Mouse (Mus musculus): ENCODE measurements around the gene Tada3.

The Tada3 gene

DNA sequence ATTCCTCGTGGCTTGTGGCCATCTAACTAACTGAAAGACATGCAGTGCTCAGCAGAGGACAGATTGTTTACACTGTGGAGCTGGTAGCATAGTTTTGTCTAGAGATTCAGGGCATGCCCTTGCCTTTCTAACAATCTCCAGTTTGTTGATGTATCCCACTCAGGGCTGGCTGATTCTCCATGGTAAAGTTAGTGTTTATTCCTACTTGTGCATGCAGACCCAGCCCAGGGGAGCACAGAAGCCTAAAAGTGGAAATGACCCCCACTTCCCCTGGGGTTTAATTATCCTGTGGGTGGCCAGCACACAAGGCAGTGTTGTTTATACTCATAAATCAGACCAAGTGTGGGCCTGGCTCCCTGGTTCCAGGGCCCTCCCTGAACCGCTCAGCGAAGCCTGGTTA lies 8.3 kb upstream of the Tada3 start:
- no peak for DNase-seq (ENCODE audit: low spot score)

DNA sequence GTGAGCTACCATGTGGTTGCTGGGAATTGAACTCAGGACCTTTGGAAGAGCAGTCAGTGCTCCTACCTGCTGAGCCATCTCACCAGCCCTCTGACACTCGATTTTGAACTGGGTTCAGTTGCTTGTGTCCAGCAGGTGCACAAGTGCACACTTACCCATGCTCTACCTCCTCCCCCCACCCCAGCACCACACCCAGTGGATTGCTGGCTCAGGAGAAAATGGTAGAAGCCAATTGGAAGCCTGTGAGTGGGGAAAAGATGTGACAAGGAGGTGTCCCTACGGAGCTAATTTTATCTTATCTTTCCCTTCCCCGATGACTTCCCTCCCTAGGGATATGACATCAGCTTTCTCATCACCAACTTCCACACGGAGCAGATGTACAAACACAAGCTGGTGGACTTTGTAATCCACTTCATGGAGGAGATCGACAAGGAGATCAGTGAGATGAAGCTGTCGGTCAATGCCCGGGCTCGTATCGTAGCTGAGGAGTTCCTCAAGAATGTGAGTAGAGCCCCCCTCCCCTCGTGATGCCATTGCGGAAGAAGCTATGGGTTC lies 7.6 kb upstream of the Tada3 start:
- DNase-seq (ENCODE audit: low spot score) = no peak

DNA sequence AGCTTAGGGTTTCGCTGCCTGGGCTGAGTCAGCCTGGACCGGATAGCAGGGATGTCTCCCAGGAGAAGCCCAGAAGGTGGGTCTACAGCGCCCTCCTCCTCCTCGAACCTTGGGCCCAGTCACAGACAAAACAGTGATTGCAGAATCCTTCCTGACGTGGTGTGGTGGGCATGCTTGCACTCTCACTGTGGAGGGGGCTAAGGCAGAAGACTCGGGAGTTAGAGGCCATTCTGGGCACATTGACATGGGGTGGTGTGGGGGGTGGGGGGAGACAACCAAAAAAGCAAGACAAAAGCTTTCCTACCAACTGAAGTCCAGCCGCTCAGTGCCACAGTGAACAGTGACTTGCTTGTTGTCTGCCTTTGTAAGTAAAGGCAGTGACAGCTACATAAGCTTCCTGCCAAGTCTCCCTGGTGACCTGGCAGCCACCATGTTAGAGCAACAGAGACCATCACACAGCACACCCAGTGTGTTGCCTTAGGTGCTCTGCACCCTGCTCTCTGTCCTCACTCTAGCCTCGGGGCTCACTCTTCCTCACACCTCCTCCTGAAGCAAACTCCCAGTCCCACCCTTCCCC lies 6.8 kb upstream of the Tada3 start:
- no peak for DNase-seq (ENCODE audit: low spot score)

DNA sequence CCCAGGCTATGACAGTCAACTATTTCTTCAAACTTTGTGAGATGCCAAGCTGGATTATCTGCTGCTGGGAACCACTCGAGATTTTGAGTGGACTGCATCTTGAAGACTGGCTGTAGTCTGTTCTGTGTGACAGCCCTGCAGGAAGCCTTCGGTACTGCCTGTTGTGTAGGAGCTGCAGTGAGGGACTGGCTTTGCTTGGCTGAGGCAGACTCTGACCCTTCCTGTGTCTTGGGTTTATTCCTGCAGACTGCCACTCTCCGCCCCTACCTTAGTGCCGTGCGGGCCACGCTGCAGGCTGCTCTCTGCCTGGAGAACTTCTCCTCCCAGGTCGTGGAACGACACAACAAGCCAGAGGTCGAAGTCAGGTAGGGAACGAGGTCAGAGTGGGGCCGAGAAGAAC lies 2.8 kb upstream of the Tada3 start:
- no peak for DNase-seq (ENCODE audit: low spot score)

DNA sequence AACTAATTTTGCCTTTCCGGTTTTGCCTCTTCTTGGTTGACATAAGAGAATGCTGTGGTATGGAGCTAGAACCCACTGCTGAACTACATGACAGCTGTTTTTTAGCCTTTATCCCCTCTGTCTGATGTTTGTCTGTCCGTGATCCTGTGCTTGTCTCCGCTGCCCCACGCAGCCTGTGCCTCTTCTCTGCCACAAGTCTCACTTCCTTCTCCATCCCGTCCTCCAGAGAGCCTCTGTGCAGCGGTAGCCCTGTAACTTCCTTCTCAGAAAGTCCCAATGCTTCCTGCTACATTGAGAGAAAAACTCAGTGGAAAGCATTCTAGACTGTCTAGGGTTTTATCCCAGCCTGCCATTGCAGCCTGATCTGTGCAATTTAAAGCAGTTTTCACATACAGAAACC lies 1.6 kb upstream of the Tada3 start:
- DNase-seq (ENCODE audit: low spot score) = no peak

DNA sequence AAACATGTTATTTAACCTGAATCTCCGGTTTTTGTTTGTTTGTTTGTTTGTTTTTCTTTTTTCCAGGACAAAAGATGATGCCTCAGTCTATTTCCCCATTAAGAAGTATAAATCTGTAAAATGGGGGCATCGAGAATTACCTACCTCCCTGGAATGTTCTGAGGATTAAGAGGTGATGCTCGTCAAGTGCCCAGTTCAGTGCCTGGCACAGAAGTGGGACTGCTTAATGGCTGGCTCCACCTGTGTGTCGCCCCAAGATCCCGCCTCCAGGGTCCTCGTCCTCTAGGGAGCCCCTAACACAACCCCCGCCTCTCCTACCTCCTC lies 549 bp downstream of the Tada3 start:
- DNase-seq (ENCODE audit: low spot score) = no peak

DNA sequence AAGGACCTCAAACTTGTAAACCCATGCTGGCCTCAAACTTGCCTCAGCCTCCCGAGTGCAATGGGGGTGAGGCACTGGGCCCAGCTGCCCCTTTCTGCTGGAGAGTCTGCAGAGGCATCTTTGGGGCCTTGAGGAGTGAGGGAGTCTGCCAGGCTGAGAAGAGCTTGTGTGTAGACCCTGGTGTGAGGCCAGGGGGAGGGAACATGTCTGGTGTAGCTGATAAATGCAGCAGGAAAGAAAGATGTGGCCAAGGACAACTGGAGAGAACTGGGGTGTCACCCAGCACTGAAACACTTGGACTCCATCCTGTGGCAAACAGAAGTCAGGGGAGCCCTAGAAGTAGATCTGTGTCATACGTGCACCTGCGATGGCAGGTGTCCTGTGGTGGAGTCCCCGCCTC lies 4.2 kb downstream of the Tada3 start:
- DNase-seq (ENCODE audit: low spot score) = no peak

DNA sequence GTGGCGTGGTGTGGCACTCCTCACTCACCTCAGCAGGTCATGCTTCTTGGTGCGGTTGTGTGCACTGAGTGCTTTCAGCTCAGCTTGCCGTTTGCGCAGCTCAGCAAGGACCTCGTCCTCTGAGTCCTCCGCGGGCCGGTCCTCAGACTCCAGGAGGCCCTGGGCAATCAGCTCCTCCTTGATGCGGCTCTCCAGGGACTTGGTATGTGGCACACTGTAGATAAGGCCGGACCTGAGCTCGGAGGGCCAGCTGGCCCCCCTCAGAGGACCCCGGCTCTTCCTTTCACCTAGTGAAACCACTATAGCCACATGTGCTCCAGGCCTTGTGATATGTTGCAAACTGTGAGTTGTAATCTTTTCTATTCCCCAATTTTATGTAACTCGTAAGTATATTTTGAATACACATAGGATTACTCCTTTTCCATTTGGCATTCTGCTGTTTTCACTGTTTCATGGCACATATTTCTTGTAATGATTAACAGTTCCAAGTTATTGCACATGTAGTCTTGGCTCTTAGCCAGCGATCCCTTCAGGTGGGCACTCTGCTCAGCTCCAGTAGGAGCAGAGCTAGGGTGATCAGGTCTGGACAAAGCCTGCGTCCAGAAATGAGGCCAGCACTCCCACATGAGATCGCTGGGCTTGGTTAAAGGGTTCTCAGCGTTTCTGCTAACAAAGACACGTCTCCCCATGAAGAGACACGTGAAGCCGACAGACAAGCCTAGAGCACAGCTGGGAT lies 7.3 kb downstream of the Tada3 start:
- no peak for DNase-seq (ENCODE audit: low spot score)

DNA sequence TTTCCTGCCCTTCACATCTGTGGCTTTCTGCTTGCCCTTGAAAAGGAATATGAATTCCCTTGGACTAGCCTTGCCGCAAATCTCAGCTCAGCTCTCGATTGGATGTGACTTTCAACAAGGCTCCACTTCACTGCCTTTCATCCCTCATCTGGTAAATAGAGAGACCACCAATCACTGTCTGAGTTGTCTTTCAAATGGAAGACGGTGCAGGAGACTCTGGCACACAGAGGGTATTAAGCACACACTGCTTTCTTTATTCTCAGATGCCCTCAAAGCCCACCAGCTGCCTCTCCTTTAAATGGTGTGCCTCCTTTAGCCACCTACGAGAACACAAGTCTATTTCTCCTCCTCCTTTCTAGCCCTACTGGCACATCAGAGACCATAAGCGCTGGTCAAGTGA lies 9.1 kb downstream of the Tada3 start:
- DNase-seq (ENCODE audit: low spot score) = no peak

DNA sequence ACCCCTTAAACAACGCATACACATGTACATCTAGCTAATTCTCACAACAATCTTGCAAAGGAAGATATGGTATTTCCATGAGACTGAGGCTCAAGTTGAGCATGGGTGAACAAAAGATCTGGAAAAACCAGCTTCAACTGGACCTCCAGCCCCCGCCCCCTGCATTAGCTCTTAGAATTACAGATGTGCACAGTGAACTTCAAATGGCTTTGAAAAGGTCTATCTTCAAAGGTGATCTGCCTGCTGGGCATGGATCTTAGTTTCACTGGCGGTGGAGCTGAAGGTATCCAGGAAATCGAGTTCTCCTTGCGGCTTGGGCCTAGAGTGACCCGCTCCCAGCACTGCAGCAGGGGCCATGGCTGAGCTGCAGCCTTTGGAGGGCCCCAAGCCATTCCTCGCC lies 9.6 kb downstream of the Tada3 start:
- no peak for DNase-seq (ENCODE audit: low spot score)

DNA sequence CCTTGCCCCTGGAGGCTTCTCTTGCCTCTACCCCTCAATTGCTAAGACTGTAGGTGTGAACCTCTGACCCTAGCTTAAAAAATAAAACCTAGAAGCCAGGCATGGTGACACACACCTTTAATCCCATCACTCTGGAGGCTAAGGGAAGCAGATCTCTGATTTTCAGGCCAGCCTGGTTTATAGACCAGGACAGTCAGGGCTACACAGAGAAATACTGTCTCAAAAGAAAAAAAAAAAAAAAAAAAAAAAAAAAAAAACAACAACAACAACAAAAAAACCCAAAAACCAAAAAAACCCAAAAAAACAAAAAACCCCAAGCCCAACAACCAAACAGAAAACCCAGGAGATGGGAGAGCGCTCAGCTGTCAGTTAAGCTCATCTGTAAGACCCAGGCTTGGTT lies 10.1 kb downstream of the Tada3 start:
- DNase-seq (ENCODE audit: low spot score) = no peak

DNA sequence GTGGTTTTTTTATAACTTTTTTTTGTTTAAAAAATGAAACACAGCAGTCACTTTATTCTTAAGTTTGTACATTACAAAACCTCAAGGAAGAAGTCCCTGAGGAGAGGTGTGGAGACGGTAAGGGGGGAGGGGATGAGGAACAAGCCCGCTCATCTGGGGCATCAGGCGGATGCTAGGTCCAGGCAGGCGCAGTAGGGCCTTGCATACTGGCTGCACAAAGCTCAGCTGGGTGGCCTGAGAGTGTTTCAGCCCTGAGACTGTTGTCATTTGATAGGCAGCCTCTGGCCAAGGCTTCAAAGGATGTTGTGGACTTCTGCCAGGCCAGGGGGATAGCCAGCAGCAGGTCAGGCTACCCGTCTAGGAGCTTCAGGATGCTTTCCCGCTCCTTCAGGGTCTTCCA lies 11.0 kb downstream of the Tada3 start:
- no peak for DNase-seq (ENCODE audit: low spot score)

DNA sequence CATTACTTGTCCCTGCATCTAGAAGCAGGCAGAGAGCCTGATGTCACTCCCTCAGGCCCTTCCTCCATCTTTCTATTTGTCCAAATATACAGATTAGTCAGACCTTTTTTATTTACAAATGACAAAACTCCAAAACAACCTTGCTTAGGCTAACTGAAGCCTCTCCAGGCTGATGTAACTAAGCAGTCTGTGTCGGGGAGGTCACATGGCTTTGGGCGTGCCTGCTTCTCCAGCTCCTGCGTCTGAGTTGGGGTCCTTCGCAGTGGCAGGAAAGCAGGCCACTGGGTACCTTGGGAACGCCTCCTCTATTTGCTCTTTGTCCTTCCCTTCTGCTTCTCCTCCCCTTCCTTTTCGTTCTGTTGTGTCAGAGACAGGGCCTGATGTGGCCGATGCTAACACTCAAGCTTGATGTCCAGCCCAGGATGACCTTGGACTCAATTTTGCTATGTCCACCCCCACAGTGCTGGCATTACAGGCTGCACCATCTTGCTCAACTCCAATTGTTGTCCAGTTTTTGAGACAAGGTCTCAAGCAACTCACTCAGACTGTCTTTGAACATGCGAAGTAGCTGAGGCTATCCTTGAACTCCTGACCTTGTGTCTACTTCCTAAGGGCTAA lies 13.1 kb downstream of the Tada3 start:
- DNase-seq (ENCODE audit: low spot score) = no peak

DNA sequence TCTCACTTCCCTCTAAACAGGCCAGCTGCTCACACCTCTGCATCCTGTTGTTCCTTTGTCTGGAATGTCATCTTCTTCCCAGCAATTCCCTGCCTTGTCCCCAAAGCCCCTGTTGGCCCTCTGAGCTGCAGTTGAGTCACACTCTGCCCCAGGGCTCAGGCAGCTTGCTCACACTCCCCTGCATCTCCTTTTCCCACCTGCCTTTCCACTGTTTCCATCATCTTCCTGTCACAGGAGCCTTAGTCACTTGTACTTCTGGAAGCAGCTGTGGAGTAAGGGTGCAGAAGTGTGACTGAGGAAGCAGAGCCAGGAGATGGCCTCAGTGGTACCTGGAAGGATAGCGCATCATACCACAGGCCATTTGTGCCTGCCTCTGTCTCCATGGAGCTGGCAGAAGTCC lies 15.4 kb downstream of the Tada3 start:
- no peak for DNase-seq (ENCODE audit: low spot score)

DNA sequence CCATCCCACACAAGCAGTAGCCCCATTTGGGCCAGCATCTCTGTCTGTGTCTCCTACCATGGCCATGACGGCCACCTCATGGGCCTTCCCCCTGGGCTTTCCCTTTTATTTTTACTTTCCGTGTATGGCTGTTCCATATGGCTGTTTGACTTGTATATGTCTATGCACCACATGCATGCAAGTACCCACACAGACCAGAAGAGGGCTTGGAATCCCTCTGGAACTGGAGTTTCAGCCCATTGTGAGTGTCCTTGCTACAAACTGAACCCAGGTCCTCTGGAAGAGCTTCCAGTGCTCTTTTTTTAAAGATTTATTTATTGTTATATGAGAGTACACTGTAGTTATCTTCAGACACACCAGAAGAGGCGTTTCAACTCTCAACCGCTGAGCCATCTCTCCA lies 16.2 kb downstream of the Tada3 start:
- no peak for DNase-seq (ENCODE audit: low spot score)

DNA sequence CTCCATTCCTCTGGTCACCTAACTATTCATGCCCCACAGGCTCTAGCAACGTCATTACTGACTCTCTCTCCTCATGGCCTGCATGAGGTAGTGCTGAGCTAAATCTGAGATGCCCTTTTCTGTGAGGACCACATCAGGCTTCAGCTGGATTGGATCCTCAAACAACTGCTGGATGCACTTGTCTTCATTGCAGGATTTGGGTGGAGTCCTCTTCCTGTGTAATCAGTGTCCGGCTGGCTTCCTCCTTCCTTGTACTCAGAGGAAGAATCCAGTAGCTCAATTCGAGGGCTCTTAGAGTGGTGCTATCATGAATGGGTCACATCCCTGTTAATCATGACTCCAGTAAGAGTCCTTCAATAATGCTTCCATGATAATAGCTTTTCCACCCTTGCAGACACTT lies 24.0 kb downstream of the Tada3 start:
- no peak for DNase-seq (ENCODE audit: low spot score)

DNA sequence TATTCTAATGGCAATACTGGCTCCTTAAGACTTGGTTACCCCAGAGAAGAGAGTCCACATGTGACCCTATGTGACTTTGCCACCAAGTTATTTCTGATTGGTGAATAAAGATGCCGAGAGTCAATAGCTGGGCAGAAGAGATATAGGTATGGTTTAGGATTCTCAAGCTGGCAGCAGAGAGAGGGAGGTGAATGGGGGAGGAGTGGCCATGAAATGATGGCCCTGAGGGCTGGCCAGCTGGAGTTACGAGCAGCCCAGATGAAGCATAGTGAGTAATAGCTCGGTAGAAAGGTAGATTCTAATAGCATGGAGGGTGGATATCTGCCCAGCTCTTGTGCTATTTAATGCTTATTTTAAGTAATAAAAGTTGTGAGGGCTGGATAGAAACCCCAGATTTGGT lies 24.9 kb downstream of the Tada3 start:
- DNase-seq (ENCODE audit: low spot score) = no peak

DNA sequence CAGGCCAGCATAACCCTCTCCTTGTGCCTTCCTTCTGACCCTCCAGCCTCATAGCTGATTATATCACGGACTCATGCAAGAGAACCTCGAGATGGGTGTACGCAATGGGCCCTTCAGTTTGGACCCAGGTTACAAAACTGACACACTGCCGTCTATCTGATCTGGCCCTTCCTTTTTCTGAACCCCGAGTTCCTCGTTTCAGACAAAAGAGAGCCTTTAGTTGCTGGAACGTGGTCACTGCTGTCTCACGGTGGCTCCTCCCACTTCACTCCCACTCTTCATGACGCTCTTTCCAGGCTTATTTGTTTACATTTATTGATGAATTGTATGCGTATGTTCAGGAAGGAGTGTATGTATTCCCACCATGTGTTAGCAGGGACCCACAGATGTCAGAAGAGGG lies 26.0 kb downstream of the Tada3 start:
- DNase-seq (ENCODE audit: low spot score) = no peak

DNA sequence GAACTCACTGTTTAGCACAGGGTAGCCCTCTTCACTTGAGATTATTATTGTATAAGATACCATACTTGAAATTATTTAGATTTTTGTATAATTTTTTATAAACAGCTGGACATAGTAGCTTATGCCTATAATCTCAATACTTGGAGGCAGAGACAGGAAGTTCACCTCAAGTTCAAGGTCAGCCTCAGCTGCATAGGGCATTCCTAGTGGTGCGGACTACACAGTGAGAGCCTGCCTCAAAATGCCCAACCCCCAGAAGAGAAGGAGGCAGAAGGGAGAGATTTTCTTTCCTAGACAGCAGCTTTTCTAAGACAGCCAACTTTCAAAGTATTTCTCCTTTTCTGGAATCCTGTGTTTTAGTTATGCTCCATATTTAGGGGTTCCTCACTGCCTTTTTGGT lies 26.5 kb downstream of the Tada3 start:
- no peak for DNase-seq (ENCODE audit: low spot score)

DNA sequence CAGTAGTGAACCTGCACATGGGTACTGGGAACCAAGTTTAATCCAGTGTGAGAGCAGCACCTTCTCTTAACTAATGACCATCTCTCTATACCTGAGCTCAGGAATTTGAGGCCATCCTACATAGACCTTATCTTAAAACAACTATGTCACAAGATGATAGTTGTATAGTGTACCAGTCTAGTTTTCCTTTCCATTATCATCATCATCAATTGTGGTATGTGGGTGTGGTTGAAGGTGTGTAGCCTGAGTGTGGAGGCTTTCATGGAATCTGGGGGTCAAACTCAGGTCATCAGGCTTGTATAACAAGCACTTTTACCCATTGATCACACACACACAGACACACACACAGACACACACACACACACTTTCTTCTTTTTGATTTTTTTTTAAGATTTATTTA lies 27.1 kb downstream of the Tada3 start:
- no peak for DNase-seq (ENCODE audit: low spot score)

DNA sequence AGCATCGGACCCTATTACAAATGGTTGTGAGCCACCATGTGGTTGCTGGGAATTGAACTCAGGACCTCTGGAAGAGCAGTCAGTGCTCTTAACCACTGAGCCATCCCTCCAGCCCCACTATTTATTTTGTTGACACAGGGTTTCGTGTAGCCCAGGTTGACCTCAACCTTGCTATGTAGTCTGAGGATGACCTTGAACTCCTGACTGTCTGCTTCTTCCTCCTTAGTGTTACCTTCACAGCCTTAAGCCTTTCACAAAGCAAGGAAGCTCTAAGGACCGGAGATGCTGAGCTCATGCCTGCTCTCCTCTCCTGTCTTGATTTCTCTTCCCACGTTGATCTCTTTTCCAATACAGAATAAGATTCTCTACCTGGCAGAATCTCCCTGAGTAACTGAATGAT lies 30.8 kb downstream of the Tada3 start:
- DNase-seq (ENCODE audit: low spot score) = no peak

DNA sequence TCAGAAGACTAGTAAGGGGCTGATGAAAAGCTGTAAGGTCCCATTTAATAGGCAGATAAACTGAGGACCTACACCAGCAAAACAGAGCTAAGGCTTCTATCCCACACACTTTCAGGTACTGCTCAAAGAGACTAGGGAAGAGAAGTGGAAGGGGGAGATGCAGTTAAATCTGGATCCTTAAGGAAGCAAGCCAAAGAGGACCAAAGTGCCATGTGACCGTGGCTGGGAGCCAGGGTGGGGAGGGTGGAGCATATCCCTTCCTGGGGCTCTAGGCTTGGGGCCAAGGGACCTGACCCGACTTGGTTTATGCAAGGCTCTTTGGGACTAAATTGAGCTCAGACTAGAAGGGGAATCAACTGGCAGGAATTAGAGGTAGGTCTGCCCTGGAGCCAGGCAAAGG lies 33.4 kb downstream of the Tada3 start:
- DNase-seq (ENCODE audit: low spot score) = no peak

DNA sequence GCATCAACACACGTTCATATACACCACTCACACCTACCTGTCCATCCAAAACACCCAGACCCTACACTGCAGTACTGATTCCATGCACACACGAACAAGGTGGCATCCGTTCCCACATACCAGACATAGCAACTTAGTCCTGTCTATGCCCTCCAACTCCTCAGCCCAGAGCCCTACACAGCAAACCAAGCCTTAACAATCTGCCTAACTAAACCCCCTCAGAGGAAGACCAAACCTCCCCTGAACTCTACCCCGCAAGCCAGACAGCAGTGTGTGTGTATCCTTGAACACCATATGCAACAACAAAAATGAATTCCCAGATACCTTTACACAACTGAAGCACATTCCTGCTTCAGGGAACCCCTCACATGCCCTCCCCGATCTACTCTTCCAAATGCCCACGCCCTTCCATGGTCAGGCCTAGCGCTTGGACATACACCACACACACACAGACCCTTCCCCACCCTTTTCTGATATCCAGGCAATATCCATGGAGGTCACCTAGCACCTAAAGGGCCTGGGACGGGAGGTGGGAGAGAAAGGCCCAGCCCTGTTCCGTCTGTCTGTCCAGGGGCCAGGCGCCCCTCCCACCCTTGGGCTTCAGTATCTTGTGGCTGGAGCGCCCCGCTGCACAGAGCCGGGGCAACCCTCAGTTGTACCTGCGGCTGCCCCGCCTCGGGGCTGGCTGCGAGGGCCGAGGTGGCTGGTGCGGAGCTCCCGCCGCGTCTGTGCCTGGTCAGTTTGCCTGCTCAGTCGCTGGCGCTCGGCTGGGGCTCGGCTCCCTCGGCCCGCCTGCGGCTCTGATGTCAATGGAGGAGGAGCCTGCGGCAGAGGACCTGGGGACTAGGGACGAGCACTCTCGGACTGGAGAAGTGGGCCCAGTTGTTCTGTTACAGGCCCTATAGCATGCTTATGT lies 34.2 kb downstream of the Tada3 start, which contains the start of gene Camk1:
Camk1 (minus strand) TSS at position 808 of the 916 bp plus-strand sequence.
- no peak for DNase-seq (ENCODE audit: low spot score)

All from spleen, adult 12 weeks (tissue).